Mouse (Mus musculus) myocyte (in vitro differentiated cells): Measurements from ENCODE around the gene Gm21411. TPM values are rescaled to one million over a fixed set of nuclear protein-coding genes. Genes with fewer than 3 reads are reported as not detected.
"Not testable (repeated sequence)": the region's sequence is repeated elsewhere in the genome, so short reads cannot be mapped to it uniquely, and the experiment has no call there.

Experiments used
- H3K27me3 ChIP-seq: one replicate; pipeline ENCODE4 v1.6.1; 2011; ENCODE audit not compliant: control insufficient read depth, insufficient read depth, insufficient read length
- H3K36me3 ChIP-seq: one replicate; pipeline ENCODE4 v1.6.1; 2011; ENCODE audit not compliant: control insufficient read depth, insufficient read depth
- H3K4me2 ChIP-seq: one replicate; pipeline ENCODE4 v1.6.1; 2011; ENCODE audit warnings: low read depth, control low read depth
- H3K4me3 ChIP-seq: one replicate; pipeline ENCODE4 v1.5.1; 2011; ENCODE audit warnings: mild to moderate bottlenecking, control low read depth, moderate library complexity
- H3K79me2 ChIP-seq: one replicate; pipeline ENCODE4 v1.6.1; 2011; ENCODE audit not compliant: control insufficient read depth, insufficient read depth
- H3ac ChIP-seq: one replicate; pipeline ENCODE4 v1.6.1; 2011; ENCODE audit not compliant: control insufficient read depth, insufficient read length
- CEBPB ChIP-seq: IDR thresholded peaks from 2 replicates; pipeline ENCODE4 v1.6.1; 2011; ENCODE audit warnings: mild to moderate bottlenecking, moderate library complexity; ENCODE audit not compliant: poor library complexity, insufficient read depth, severe bottlenecking
- E2F4 ChIP-seq: IDR thresholded peaks from one replicate; pipeline ENCODE4 v1.6.1; 2011; ENCODE audit warnings: mild to moderate bottlenecking, control low read depth, moderate library complexity; ENCODE audit not compliant: insufficient read depth
- MYOD1 ChIP-seq, 3 experiments: IDR thresholded peaks; one replicate each; pipeline ENCODE4 v1.6.1; 2011; ENCODE audit warnings: control low read depth in 2 of 3, low read depth in 2 of 3, mild to moderate bottlenecking in 2 of 3, moderate library complexity in 1 of 3; ENCODE audit not compliant: insufficient read length in 2 of 3, control insufficient read depth in 1 of 3
- REST ChIP-seq: IDR thresholded peaks from one replicate; pipeline ENCODE4 v1.6.1; 2011; ENCODE audit warnings: mild to moderate bottlenecking, control low read depth, moderate library complexity; ENCODE audit not compliant: insufficient read depth, insufficient read length
- polyA plus RNA-seq: library from polyadenylated mRNA; unstranded; fragments of >200 nt; fragmentation: generic; extraction: Trizol; gene quantifications from one replicate; pipeline ENCODE4 v1.2.1, GENCODE M21; 2012; ENCODE audit warnings: missing spikeins

Gm21411 gene
- polyA plus RNA-seq, result not detected

DNA sequence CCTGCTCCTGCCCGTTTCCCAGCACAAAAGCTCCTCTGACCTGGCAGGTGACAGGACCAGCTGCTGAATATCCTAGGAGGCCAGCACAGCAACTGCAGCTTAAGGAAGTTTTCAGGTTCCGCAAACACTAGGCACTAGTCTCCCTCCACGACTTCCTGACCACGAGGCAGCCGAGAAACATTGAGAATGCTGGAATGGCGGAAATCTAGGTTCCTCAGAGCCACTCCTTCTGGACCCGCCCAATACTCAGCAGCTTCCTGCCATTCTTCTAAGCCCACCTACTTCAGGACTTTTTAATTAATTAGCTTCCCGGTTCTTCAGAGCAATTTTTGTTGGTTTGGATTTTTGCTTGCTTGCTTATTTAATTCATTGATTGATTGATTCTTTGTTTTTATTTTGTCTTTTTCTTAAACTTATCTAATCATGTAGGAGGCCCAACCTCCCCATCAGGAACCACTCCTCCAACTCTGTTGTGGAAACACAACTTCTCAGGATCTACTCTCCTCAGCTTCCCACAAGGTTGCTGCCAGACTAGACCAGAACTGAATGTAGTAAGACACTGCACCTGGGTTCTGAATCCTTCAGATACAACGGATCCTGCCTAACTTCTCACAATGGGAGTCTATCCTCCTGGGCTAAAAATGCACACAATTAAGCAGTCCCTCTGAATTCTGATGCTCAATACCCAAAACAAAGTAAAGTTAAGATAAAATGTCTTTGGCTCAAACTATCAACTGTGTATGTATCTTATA is at the start of gene Gm21411:
TSS of gene Gm21411 (minus strand) at position 205 of the 752 bp plus-strand sequence.
- not testable (repeated sequence) for H3K36me3 ChIP-seq, H3K27me3 ChIP-seq, H3K4me2 ChIP-seq, H3ac ChIP-seq, H3K79me2 ChIP-seq, H3K4me3 ChIP-seq

DNA sequence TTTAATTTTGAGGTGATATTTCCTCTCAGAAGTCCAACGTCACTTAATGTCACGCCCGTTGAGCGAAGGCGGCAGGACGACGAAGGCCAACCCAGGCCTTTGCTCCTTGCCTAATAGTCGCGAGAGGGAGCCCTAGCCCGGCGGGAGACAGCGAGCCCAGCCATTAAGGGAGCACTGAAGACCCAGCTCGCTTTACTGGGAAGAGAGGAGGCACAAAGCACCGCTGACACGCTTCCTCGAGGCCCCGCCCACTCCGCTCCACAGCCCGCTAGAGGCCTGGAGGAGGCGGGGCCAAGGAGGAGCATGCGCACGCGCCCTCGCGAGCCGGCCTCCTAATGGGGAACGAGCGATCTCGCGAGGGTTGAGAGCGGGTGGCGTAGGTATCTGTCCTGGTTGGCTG is 32.3 kb upstream of the Gm21411 start:
- not testable (repeated sequence) for H3K36me3 ChIP-seq, H3ac ChIP-seq, H3K4me2 ChIP-seq, H3K79me2 ChIP-seq, H3K4me3 ChIP-seq, H3K27me3 ChIP-seq

- Histone ChIP-seq H3K4me2 (no peak overlapping the region), H3K4me3 (no peak overlapping the region), H3K79me2 (no peaks in the 10 kb centered on the region), H3K36me3 (no peaks in the 10 kb centered on the region), H3K27me3 (no peaks in the 10 kb centered on the region), H3ac (no peak overlapping the region)
- no peak for TF ChIP-seq E2F4
Observed at GRCm38 (mm10) chr4:146932311-146933082, 23.1 kb upstream of the Gm21411 start.

DNA sequence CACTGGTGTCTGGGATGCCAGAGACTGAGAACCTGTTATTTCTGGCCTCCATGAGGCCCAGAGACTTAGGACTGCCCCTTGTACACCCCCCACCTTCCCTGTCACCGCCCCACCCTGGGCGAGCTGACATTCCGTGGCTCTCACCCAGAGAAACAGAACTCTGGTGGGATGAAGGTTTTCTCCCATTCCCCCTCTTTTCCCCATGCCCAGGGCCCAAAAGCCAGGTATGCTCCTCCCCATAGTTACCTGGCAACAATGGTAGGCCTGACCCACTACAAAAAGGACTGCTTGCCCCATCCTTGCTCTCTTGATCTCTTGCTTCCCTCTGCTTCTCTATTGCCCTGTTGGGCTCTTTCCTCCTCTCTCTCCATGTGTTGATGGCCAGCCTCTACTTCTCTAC is 5.8 kb upstream of the Gm21411 start:
- TF ChIP-seq REST (no peak), MYOD1 (IDR thresholded peaks at IDR 0.05; ENCODE audit: control insufficient read depth in 1 of 3, insufficient read length in 2 of 3, low read depth in 2 of 3) (no peak), CEBPB (no peak)
- Histone ChIP-seq H3K79me2 (no peaks in the 10 kb centered on the region), H3K27me3 (no peaks in the 10 kb centered on the region), H3K4me3 (no peak overlapping the region), H3K4me2 (no peak overlapping the region), H3ac (no peak overlapping the region), H3K36me3 (no peaks in the 10 kb centered on the region)

GRCm38 (mm10) chr4:146908131-146908530 is 1.3 kb downstream of the Gm21411 start:
- H3K27me3 ChIP-seq, H3K4me3 ChIP-seq, H3K79me2 ChIP-seq, H3K4me2 ChIP-seq, H3K36me3 ChIP-seq, H3ac ChIP-seq: not testable (repeated sequence)

GRCm38 (mm10) chr4:146904782-146905181 is 4.6 kb downstream of the Gm21411 start:
- not testable (repeated sequence) for H3K79me2 ChIP-seq, H3K36me3 ChIP-seq, H3K27me3 ChIP-seq, H3K4me2 ChIP-seq, H3ac ChIP-seq, H3K4me3 ChIP-seq

- H3ac ChIP-seq, H3K36me3 ChIP-seq: not testable (repeated sequence)
Observed at GRCm38 (mm10) chr4:146903126-146903525, 6.3 kb downstream of the Gm21411 start.

More at GRCm38 (mm10) chr4:146903126-146903525, 6.3 kb downstream of the Gm21411 start:
- H3K4me3 ChIP-seq, H3K79me2 ChIP-seq, H3K27me3 ChIP-seq, H3K4me2 ChIP-seq: not testable (repeated sequence)

Other genes with a start within 250 kb of the Gm21411 start
- not detected for gene Zfp989, start 62.4 kb upstream of the Gm21411 start, polyA plus RNA-seq
- 0.19 TPM for gene Rex2, start 112.3 kb upstream of the Gm21411 start, polyA plus RNA-seq
- 0.04 TPM for gene Zfp991, start 222.4 kb upstream of the Gm21411 start, polyA plus RNA-seq